Mouse (Mus musculus) mouse trophoblast stem cell (cell line): ENCODE measurements around the gene Daxx.

ENCODE experiments used
- in situ Hi-C, 2 experiments: fragments of 300-500 bp; cut with MseI, MboI; formaldehyde crosslinking; loops; 2 replicates in 1 of 2; 3 replicates in 1 of 2; pipeline ENCODE4 v1.15.1; 2025

Daxx gene

DNA sequence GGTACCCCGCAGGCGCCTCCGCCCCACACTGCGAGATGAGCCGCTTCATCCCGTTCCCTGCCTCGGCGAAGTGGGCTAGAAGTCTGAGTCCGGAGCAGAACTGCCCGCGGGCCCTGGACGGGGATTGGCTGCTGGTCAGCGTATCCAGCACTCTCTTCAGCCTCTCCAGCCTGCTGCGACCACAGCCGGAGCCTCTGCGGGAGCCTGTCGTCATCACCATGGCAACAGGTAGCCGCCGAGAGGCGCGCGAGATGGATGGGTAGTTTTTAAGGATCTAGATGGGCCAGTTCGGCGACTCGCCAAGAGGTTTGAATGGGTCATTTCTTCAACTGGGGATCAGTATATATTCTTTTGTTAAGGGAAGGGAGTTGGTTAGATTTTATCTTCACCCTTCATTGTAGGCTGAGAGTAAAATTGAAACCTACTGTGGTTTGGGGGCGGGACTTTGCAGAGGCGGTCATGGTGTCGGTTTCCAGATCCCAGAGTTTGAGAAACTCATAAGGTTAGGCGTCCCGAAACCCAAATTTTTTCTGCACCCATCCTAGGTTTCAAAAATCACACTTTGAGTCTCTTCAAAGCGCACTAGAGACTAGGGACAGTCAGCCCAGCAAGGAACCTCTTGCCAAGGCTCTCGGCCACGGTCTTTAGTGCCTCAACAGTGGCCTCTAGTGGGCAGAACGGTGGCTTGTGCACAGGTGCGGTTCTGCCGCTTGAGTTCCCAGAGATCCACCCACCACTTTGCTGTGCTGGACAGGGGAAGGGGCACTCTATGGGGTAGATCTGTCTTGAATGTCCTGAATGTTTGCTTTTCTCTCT lies 11.3 kb downstream of the Daxx start:
- in situ Hi-C loops = no loop called here

DNA sequence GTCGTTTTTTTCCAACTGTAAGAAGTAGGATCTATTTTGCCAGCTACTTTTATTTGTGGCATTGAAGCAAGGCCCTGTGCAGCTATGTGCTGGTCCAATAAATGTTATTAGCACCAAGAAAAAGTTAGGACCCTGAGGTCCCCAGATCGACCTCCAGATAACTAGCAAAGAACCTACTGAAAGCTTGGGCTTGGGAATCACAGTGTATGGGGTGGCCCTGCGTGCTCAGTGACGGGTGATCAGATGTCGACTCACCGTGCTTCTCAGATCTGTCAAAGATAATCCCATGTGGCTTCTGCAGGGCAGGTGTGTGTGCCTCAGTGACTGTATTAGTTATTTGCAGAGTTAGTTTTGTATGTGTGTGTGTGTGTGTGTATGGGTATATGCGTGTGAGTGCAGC lies 12.1 kb downstream of the Daxx start:
- in situ Hi-C loops = no loop called here

DNA sequence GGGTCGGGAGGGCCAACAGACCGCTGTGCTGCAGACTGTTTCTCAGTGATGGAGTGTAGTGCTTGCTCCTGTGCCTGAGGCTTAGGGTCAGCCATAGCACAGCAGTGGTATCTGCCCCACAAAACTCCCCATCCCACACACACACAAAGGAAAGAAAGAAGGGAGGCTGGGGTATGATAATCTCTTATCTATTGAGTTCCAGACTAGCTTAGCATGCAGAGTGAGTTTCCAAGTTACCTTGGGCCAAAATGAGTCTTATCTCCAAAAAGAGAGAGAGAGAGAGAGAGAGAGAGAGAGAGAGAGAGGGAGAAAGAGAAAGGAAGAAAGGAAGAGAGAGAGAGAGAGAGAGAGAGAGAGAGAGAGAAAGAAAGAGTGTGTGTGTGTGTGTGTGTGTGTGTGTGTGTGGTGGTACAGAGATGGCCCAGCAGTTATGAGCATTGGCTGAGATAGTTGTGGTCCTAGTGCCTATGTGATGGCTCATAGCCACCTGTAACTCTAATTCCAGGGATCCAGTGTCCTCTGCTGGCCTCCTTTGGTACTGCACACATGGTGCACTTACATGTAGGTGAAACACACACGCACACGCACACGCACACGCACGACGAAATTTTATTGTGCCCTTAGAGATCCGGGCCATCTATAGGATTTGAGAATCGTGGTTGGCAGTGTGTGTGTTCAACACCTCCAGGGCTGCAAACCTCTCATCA lies 15.5 kb downstream of the Daxx start:
- in situ Hi-C loops = no loop called here

DNA sequence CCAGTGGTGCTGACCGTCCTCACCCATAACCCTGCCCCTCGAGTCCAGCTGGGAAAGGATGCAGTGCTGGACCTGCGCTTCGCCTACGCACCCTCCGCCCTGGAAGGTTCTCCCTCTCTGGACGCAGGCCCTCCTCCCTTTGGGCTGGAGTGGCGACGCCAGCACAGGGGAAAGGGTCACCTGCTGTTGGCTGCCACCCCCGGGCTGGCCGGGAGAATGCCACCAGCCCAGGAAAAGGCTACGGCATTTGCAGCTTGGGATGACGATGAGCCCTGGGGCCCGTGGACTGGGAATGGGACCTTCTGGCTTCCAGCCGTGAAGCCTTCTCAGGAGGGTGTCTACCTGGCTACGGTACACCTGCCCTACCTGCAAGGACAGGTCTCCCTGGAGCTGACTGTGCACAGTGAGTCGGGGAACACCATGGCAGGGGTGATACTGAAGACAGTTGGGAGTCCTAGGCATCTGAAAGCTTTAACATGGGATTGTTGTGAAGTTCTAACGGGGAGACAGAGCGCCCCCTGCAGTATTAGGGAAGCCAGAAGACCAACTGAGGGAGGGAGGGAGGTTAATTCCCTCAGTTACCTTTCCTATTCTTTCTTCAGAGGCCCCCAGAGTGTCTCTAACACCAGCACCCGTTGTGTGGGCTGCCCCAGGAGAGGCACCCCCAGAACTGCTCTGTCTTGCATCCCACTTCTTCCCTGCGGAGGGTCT lies 16.3 kb downstream of the Daxx start:
- in situ Hi-C loops = no loop called here

DNA sequence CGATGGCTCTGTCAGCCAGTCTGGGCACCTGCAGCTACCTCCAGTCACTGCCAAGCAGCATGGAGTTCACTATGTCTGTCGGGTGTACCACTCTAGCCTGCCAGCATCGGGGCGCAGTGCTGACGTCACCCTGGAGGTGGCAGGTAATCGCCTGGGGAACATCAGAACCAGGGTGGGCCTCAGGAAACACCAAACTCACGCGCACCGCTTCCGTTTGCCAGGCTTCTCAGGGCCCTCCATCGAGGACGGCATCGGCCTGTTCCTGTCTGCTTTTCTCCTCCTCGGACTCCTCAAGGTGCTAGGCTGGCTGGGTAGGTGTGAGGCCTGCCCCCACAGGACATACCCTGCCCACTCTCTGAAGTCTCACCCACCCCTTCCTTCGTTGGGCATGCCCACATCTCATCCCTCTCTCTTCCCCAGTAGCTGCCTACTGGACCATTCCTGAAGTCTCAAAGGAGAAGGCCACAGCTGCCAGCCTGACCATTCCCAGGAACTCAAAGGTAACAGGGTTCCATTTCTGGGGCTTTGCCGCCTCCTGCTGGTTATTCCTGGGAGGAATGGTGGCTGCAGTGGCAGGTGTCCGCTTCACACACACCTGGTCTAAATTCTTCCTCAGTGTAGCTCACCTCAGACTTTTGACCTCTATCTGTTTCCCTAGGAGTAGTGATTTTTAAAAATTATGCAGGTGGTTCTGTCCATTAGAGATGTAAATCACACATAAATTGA lies 17.2 kb downstream of the Daxx start:
- in situ Hi-C loops = no loop called here

DNA sequence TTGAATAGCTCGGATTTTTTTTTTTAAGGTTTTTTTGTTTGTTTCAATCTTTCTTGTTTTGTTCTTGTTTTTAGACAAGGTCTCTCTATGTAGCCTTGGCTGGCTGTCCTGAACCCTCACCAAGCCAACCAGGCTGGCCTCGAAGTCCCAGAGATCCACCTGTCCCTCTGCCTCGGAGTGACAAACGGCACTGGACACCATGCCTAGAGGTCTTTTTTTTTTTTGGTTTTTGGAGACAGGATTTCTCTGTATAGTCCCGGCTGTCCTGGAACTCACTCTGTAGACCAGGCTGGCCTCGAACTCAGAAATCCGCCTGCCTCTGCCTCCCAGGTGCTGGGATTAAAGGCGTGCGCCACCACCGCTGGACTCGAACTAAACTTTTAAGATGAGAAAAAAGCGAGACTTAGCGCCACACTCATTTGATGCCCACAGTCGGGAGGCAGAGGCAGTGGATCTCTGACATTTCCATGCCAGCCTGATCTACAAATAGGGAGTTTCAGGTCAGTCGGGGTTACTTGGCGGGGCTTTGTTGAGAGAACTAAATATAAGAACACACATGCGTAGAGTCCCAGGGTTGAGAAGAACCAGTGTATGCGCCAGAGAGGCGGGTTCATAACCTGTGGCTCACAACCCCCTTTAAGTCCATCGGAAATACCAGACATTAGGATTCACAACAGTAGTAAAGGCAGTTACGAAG lies 19.2 kb downstream of the Daxx start:
- in situ Hi-C loops = no loop called here

DNA sequence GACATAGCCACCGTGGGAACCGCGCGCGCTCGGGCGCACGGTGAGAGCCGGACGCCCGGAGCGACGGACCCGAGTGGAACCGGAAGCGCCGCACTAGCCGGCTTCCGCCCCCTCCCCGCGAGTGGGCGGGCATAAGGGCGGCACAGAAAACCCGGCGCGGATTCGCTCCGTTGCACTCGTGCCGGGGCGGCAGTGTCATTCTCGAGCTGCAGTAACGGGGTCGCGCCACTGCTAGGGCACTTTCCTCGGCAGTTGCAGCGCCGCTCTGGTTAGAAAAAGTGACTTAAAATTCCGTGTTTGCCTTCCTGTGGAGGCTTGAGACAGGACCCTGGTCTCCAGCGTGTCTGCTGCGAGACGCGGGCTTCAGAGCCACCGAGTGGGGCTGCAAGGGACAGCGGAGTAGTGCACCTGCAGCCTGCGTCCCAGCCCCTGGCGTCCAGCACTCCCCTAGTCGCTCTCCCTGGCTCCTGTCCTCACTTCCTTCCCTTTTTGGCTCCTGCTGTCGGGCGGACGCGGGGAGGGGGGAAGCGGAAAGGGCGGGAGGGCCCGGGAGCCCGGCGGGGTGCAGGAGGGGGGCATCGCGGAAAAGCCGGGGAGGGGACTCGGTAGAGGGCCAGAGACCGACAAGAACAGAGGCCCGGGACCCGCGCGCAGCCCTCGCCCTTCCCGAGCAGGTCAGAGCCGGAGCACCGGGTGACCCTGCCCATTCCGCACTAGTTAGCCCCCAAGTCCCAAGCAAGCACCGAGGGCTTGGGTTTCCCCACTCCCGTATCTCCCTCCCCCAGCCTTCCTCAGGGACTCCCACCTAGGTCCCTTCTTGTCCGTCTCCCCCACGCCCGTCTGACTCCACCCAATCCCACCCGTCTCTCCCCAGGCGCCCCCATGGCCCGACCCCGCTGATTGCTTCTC lies 20.4 kb downstream of the Daxx start, which contains the start of gene Rgl2:
Gene Rgl2 (plus strand): TSS at position 173 of the 909 bp plus-strand sequence.
- in situ Hi-C loops = no loop called here

DNA sequence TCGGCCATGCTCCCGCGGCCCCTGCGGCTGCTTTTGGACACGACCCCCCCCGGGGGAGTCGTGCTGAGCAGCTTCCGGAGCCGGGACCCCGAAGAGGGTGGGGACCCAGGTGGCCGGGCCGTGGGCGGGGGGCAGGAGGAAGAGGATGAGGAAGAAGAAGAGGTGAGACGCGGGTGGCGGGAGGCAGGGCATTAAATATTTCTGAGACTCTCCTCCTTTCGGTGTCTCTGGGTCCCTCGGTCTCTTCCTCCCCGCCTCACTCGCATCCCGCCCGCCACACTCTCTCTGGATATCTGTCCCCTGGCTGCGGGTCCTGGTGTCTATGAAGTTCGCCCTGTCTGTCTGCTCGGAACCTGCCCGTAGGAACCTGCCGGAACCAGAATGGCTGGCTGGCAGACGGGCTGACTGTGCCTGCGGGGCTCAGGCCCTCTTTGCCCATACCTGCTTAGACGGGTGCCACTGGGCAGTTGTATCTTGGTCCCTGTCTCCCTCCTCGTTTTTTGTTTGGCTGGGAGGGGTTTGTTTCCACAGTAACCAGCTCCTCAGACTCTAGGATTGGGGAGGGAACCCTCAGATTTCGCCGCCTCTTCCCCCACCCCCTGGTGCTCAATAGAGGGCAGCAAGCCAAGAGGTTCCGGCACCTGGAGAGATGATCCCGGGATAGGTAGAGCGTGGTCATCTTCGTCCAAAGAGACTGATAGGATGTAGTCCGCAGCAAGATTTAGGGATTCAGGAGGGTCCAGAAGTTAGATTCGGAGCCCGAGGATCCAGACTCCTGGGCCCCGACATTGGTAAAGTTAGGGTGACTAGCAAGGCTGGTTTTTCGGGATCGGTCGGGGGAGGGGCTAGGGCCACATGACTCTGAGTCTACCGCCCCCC lies 21.3 kb downstream of the Daxx start:
- in situ Hi-C loops = no loop called here

DNA sequence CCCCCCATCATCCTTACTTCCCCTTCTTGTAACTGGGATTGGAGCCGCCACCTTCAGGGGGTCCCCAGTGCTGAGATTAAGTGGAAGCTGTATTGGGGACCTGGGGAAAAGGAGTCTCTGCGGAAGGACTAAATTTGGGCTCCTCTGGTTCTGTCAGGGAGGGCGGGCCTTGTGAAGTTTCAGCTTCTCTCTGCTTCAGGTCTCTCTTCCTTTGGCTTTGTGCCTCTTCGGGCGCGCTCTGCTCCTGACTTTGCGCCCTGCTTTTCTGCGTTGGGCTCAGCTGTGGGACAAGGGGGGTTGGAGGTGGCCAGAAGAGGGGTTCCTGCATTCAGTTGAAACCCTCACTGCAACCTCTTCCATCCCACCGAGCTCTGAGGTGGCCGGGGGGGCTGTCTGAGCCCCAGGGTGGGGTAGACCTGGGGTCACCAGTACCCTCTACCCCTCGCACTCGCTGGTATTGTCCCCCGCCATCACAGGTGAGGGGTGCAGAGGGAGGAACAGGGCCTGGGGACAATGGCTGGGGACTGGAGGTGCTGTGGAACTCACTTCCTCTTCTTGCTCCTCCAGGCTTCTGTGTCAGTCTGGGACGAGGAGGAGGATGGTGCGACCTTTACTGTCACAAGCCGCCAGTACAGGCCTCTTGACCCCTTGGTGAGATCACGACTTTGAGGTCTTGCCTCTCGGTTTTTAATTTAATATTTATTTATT lies 22.1 kb downstream of the Daxx start:
- in situ Hi-C loops = no loop called here

DNA sequence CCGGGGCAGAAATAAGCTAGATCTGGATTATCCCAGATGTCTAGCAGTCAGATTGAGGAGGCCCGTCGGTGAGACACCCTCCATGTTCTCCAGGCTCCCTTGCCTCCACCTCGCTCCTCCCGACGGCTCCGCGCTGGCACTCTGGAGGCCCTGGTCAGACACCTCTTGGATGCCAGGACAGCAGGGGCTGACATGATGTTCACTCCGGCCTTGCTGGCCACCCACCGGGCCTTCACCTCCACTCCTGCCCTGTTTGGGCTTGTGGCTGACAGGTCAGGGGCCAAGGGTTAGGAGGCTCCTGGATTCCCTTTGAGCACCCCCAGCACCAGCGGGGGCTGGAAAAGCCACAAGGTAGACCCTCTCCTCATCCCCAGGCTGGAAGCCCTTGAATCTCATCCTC lies 22.7 kb downstream of the Daxx start:
- in situ Hi-C loops = no loop called here

DNA sequence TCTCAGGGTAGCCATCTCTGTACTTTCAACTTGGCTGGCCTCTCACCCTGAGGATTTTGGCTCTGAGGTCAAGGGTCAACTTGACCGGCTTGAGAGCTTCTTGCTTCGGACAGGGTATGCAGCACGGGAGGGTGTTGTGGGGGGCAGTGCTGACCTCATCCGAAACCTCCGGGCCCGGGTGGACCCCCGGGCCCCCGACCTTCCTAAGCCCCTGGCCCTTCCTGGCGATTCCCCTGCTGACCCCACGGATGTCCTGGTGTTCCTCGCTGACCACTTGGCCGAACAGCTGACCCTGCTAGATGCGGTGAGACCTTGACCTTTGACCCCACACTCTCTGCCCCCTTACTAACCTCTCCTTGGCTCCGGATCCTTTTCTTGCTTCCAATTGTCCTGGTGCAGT lies 23.2 kb downstream of the Daxx start:
- in situ Hi-C loops = no loop called here

DNA sequence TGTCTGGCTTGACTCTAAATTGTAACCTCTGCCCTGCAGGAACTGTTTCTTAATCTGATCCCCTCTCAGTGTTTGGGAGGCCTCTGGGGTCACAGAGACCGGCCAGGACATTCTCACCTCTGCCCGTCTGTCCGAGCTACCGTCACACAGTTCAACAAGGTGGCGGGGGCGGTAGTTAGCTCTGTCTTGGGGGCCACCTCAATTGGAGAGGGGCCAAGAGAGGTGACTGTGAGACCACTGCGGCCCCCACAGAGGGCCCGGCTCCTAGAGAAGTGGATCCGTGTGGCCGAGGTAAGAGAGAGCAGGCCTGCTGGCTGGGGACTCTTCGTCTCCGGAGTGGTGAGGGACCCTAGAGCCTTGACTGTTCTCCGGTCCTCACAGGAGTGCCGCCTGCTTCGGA lies 23.8 kb downstream of the Daxx start:
- in situ Hi-C loops = no loop called here

DNA sequence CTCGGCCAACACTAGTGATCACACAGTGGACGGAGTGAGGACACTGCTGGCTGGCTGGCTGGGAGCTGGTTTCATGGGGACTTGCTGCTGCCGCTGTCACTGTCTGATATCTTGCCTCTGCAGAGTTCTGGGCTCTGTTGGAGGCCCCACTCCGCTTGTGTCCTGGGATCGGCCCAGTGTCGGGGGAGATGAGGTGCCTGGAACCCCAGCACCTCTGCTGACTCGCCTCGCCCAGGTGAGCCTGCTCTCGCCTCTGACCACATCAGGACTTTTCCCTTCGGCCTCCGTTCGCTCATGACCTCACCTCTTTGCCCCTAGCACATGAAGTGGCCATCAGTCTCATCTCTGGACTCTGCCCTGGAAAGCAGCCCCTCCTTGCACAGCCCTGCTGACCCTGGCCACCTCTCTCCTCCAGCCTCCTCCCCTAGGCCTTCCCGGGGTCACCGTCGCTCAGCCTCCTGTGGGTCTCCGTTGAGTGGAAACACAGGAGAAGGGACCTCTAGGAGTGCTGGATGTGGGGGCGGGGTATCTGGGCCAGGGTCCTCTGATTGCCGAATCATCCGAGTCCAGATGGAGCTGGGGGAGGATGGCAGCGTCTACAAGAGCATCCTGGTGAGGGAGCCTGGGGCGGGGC lies 26.3 kb downstream of the Daxx start:
- in situ Hi-C loops = no loop called here

DNA sequence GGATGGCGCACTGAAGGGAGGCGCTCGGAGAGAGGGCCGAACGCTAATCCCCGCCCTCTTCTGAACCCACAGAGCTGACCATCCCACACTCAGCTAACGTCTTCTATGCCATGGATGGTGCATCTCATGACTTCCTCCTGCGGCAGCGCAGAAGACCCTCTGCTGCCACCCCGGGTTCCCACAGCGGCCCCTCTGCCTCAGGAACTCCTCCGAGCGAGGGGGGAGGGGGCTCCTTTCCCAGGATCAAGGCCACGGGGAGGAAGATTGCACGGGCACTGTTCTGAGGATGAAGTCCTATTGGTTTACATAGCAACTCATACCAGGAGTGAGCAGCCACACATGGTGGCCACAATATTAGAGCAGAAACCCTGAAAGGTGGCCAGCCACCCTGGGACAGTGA lies 27.8 kb downstream of the Daxx start:
- in situ Hi-C loops = no loop called here

DNA sequence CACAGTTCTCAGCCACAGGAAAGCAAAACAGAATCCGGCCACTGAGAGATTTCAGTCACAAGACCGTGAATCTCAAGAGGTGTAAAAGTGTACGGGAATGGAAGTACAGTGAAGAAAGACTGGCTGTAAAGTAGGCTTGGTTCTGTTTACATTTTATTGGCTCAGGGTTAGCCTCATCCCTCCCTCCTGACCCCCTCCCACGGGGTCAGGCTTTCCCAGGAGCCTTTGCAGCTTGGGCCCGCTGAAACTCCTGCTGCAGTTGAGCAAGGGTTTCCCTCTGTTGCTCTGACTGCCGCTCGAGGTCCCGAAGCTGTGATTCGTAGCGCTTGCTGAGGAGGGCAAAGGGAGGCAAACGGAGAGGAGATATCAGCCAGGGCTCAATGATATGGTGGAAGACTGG lies 29.6 kb downstream of the Daxx start:
- in situ Hi-C loops = no loop called here

DNA sequence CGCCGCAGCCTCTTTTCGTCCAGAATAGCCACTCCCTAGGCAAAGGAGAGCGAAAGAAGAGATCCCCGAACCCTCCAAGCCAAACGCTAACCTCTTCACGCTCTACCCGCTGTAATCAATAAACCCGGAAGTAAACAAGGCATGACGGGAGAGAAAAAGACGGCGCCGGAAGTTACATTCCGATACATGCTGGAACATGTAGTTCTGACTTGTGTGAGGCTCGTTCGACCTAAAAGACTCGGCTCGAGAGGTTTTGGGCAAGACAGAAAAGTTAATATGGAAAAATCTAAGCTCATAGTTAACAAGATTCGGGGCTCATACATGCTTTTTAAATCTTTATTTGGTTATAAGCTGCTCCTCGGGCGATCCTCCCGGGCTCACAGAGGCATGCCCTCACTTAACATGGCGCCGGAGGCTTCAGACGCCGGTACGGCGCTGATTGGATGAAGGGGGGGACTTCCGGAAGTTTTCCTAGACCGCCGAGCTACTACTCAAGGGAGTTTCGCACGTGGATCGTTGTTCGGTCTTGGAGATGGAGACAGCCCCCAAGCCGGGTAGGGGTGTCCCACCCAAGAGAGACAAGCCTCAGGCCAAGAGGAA lies 31.1 kb downstream of the Daxx start, which contains the start of the genes Pfdn6 and Wdr46:
Gene Pfdn6 (minus strand): TSS at position 138 of the 600 bp plus-strand sequence.
Gene Wdr46 (plus strand): TSS at position 455 of the 600 bp plus-strand sequence.
- in situ Hi-C loops = no loop called here

DNA sequence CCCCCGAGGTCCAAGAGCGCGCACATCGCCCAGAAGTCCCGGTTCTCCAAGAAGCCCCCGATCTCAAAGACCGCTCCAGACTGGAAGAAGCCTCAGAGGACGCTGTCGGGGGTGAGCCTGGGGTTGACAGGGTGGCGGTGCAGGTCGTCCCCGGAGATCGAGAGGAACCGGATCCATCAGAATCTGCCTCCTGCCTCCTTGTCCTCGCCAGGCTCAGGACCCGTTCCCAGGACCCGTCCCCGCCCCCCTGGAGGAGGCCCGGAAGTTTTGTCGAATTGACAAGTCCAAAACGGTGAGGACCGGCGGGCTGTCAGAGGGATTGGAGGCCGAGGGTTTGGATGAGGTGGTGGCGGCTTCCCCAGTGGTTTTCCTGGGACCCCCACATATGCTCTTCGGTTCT lies 31.8 kb downstream of the Daxx start:
- in situ Hi-C loops = no loop called here
